Mouse (Mus musculus) intestine, embryonic 16.5 days (tissue): Measurements from ENCODE around the gene Olfr707. TPM values are rescaled to one million over a fixed set of nuclear protein-coding genes. Genes with fewer than 3 reads are reported as not detected.

Experiments
- polyA plus RNA-seq: library from polyadenylated mRNA; unstranded; fragments of >200 nt; fragmentation: Nextera tagmentation; extraction: Ambion mirVana; gene quantifications from 2 replicates; pipeline ENCODE4 v1.2.1, GENCODE M21; 2015

Olfr707 gene
- polyA plus RNA-seq, 1 experiment from 2014 or later, result not detected

Other genes starting within 250 kb of the Olfr707 start
- gene Olfr693, start 220.7 kb downstream of the Olfr707 start, polyA plus RNA-seq, result not detected in 2 replicates
- not detected in 2 replicates for gene Olfr694, start 209.4 kb downstream of the Olfr707 start, polyA plus RNA-seq
- gene Olfr695, start 184.8 kb downstream of the Olfr707 start, polyA plus RNA-seq, result not detected in 2 replicates
- gene Olfr697, start 158.8 kb downstream of the Olfr707 start, polyA plus RNA-seq, result not detected in 2 replicates
- gene Olfr698, start 145.8 kb downstream of the Olfr707 start, polyA plus RNA-seq, result not detected in 2 replicates
- gene Olfr699, start 108.0 kb downstream of the Olfr707 start, polyA plus RNA-seq, result not detected in 2 replicates
- not detected in 2 replicates for gene Olfr700, start 92.4 kb downstream of the Olfr707 start, polyA plus RNA-seq
- gene Olfr701, start 87.1 kb downstream of the Olfr707 start, polyA plus RNA-seq, result not detected in 2 replicates
- not detected in 2 replicates for gene Olfr702, start 67.3 kb downstream of the Olfr707 start, polyA plus RNA-seq
- not detected in 2 replicates for gene Olfr703, start 57.9 kb downstream of the Olfr707 start, polyA plus RNA-seq
- gene Olfr704, start 38.1 kb downstream of the Olfr707 start, polyA plus RNA-seq, result not detected in 2 replicates
- not detected in 2 replicates for gene Olfr705, start 24.4 kb downstream of the Olfr707 start, polyA plus RNA-seq
- not detected in 2 replicates for gene Olfr706, start 13.1 kb downstream of the Olfr707 start, polyA plus RNA-seq
- gene Olfr1532-ps1, start 6.8 kb upstream of the Olfr707 start, polyA plus RNA-seq, result not detected in 2 replicates
- not detected in 2 replicates for gene Olfr709-ps1, start 31.0 kb upstream of the Olfr707 start, polyA plus RNA-seq
- not detected in 2 replicates for gene Olfr710, start 47.1 kb upstream of the Olfr707 start, polyA plus RNA-seq
- gene Olfr6, start 62.7 kb upstream of the Olfr707 start, polyA plus RNA-seq, result not detected in 2 replicates
- not detected in 2 replicates for gene Olfr711, start 74.2 kb upstream of the Olfr707 start, polyA plus RNA-seq
- gene Olfr2, start 104.8 kb upstream of the Olfr707 start, polyA plus RNA-seq, result not detected in 2 replicates
- gene Olfr713, start 129.9 kb upstream of the Olfr707 start, polyA plus RNA-seq, result not detected in 2 replicates
- not detected in 2 replicates for gene Olfr714, start 169.7 kb upstream of the Olfr707 start, polyA plus RNA-seq
- gene Olfr17, start 192.0 kb upstream of the Olfr707 start, polyA plus RNA-seq, result not detected in 2 replicates
- gene Olfr715b, start 209.1 kb upstream of the Olfr707 start, polyA plus RNA-seq, result not detected in 2 replicates
- gene Olfr715, start 229.8 kb upstream of the Olfr707 start, polyA plus RNA-seq, result not detected in 2 replicates
- not detected in 2 replicates for gene Olfr716, start 237.1 kb upstream of the Olfr707 start, polyA plus RNA-seq